Mouse (Mus musculus) granulocyte monocyte progenitor cell, adult 5-6 weeks (primary cell): ENCODE data around the gene Galm. TPM values are rescaled to one million over a fixed set of nuclear protein-coding genes. Genes with fewer than 3 reads are reported as not detected.
"Not testable (repeated sequence)": the region's sequence is repeated elsewhere in the genome, so short reads cannot be mapped to it uniquely, and the experiment has no call there.

Experiments
- ATAC-seq: replicated peaks from 2 replicates; pipeline ENCODE4 v1.8.0; 2016; ENCODE audit warnings: mild to moderate bottlenecking, moderate TSS enrichment, inconsistent platforms; ENCODE audit not compliant: poor library complexity, severe bottlenecking
- total RNA-seq, 2 experiments: library from RNA; stranded (forward) in 1 of 2; stranded (reverse) in 1 of 2; fragments of 200-712, 200-1000 nt in 1 of 2; fragments of >200 nt in 1 of 2; fragmentation: Nextera tagmentation in 1 of 2; gene quantifications; 2 replicates each; pipeline ENCODE4 v1.2.3; 2014 to 2017

The Galm gene
- total RNA-seq, 2 experiments from 2014 or later, result 4.0 to 12.2 TPM

GRCm38 (mm10) chr17:80193075-80193474 is 65.8 kb downstream of the Galm start:
- ATAC-seq, result peak; percentile 53; the same call in 1 of the 2 replicates

DNA sequence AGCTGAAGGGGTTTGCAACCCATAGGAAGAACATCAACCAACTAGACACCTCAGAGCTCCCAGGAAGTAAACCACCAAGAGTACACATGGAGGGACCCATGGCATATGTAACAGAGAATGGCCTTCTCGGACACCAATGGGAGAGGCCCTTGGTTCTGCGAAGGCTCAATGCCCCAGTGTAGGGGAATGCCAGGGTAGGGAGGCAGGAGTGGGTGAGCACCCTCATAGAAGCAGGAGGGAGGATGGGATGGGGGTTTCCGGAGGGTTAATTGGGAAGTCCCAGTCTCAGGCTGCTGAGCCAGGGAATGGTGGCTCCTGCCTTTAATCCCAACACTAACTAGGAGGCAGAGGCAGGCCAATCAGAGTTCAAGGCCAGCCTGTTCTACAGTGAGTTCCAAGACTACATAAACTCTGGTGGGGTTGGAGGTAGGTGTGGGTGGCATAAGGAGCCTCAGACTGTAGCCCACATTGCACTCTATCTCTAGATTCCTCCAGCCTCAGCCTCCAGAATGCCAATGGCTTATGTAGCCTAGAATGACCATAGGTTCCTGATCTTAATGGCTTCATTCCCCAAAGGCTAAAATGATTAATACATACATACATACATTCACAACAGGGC is 72.0 kb downstream of the Galm start:
- peak; percentile 22; the same call in 1 of the 2 replicates for ATAC-seq

GRCm38 (mm10) chr17:80205657-80206056 is 78.4 kb downstream of the Galm start:
- no peak for ATAC-seq

DNA sequence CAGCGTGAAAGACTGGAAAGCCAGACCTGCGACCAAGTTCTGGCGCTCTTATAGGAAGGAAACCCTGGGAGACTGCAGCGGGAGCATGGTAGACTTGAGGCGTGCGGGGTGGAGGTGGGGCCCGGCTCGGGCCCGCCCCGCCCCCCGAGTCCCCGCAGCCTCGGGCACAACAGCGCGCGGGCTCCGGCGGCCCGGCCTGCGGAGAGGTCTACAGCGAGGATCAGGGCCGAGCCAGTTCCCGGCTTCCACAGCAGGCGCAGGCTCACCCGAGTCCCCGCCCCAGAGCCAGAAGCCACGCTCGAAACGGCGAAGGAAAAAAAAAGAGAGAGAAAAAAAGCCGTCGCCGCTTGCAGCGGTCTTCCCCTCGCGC is 79.0 kb downstream of the Galm start:
- peak; percentile 24 for ATAC-seq

DNA sequence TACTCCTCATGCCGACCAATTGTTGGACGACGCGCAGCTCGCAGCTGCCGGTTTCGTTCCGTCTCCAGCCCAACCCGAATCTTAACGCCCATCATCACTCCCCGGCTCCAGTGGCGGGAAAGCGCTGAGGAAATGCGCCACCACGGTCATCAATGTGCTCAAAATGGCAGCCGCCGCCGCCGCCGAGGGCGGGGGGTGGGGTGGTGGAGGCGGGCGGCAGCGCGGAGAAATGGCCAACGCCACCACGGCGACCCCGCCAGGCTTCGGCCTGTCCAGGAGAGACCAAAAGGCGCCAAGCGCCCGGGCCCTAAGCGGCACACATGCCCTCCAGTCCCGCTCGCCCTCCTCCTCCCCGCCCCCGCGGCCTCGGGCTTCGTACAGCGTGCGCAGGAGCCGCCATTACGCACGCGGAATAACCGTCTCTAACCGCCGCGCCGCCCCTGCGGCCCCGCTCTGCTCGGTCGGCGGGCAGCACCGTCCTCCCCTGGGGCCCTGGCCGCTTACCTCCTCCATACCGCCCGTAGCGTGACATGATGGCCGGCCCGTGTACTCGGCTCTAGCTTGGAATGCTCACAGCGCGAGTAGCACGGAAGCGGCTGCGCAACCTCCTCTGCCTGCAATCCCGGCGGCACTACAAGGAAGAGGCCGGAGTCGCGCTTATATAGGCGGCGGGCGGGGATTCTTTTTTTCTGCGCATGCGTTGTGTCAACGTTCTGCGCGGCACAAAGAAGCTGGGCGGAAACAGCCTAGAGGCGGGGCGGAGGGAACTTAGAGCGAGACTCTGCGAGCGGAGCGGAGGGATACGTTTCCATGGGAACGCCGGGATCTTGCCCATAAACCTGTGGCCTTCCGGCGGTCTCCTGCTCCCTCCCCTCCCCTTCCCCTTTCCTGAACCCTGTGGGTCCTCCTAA is 79.7 kb downstream of the Galm start, which contains the start of the genes Srsf7 and Ttc39d:
Srsf7 (minus strand) TSS at position 637 of the 911 bp plus-strand sequence.
Ttc39d (plus strand) TSS at position 790 of the 911 bp plus-strand sequence.
- ATAC-seq, result peak; percentile 81

DNA sequence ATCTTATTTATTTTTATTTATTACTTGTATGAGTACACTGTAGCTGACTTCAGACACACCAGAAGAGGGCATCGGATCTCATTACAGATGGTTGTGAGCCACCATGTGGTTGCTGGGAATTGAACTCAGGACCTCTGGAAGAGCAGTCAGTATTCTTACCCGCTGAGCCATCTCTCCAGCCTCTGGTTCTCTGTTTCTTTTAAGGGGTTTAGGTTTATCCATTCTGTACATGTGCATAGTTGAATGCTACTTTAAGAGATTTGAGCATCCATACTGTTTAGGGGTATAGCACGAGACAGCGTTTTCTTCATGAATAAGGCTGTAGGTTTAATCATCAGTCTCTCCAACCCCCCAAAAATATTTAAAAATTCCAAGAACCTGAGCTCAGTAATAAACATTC is 86.7 kb downstream of the Galm start:
- not testable (repeated sequence) for ATAC-seq

- ATAC-seq, result no peak
These were observed 92.9 kb downstream of the Galm start for GRCm38 (mm10) chr17:80220131-80220530.

- no peak for ATAC-seq
These were observed 93.9 kb downstream of the Galm start for GRCm38 (mm10) chr17:80221202-80221601.

DNA sequence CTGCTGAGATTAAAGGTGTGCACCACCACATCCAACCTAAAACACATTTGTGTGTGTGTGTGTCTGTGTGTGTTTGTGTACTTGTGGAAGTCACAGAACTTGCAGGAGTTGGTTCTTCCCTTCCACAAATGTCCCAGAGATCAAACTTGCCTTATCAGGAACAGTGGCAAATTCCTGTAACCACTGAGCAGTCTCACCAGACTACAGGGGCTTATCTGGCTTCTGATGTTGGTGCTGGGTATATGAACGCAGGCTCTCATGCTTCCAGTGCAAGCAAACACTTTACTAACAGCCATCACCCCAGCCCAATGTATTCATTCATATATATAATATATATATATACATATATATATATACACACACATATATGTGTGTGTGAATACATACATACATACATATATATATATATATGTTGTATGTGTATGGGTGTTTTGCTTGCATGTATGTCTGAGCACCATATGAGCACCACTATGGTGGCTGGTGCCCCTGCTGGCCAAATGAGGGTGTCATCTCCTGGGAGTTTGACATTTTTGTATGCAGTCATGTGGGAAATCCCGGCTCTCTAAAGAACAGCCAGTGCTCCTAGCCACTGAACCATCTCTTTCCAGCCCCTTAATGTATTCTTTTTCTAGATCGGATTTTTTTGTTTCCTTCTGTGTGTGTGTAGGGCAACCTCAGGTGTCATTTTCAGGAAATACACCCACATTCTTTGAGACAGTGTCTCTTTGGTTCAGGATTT is 94.8 kb downstream of the Galm start:
- ATAC-seq, result peak; percentile 39; the same call in 1 of the 2 replicates

DNA sequence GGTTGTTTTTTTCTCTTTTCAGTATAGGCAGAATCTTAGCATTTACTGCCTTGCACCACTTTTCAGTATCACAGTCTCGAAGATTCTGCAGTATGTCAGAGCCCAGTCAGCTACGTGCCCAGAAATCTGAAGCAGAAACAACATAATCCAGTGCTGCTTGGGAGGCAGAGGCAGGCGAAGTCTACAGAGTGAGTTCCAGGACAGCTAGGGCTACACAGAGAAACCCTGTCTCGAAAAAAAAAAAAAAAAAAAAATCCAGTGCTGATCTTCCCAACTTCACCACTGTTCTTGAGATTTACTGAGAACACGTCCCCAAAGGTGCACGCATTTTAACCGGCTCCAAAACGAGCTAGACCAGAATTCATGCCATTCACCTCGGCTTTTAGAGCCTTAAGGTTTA is 96.6 kb downstream of the Galm start:
- peak; percentile 18; the same call in 1 of the 2 replicates for ATAC-seq

DNA sequence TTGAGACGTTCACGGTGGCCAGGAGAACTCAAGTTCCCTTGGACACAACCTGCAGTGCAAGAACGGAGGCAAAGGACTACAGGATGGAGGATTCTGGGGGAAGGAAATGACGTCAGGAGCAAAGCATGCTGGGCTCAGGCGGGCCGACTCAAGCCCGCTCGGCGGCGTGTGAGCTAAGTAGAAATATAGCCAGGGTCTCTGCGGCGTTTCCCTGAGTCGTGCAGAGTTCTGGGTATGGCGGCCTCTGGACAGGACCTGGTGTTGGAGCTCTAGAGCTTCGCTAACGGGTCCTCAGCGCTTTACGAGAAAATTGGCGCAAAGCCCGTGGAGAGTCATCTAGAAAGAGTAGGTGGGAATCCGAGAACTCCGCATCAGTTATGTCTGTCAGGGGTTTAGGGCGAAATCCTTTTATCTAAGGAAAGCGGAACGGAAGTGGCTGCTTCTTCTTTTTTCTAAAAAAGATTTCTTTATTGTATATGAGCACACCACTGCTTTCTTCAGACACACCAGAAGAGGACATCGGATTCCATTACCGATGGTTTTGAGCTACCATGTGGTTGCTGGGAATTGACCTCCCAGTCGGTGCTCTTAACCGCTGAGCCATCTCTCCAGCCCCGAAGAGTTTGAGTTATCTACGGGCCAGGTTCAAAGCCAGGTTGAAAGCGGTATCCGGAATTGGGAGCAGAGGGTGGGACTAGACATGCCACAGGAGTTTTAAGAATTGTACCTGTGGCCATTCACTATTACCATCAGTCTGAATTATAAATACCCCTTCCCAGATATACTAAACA is 97.2 kb downstream of the Galm start, which contains the start of gene Gemin6:
Gemin6 (plus strand) TSS at position 116 of the 791 bp plus-strand sequence.
- ATAC-seq, result peak; percentile 97

- ATAC-seq, result not testable (repeated sequence)
These were observed 97.9 kb downstream of the Galm start for GRCm38 (mm10) chr17:80225142-80225541.

GRCm38 (mm10) chr17:80229396-80229795 is 102.1 kb downstream of the Galm start:
- no peak for ATAC-seq

- ATAC-seq, result no peak
These were observed 106.6 kb downstream of the Galm start for GRCm38 (mm10) chr17:80233844-80234243.

- ATAC-seq, result no peak
These were observed 107.1 kb downstream of the Galm start for GRCm38 (mm10) chr17:80234376-80234775.

Other genes with a start within 250 kb of the Galm start
- 25.1 and 25.4 TPM in 2 replicates for gene Atl2, start 231.3 kb upstream of the Galm start, total RNA-seq (2014; fragmentation: Nextera tagmentation)
- 33.5 and 40.1 TPM in 2 replicates for gene Atl2, start 231.3 kb upstream of the Galm start, total RNA-seq (2017)
- gene Hnrnpll, start 65.1 kb upstream of the Galm start, total RNA-seq (2014; fragmentation: Nextera tagmentation), result 66.9 and 88.2 TPM in 2 replicates
- 61.4 and 71.8 TPM in 2 replicates for gene Hnrnpll, start 65.1 kb upstream of the Galm start, total RNA-seq (2017)
- gene Srsf7, start 79.8 kb downstream of the Galm start, total RNA-seq (2014; fragmentation: Nextera tagmentation), result 481 and 582 TPM in 2 replicates
- 445 and 565 TPM in 2 replicates for gene Srsf7, start 79.8 kb downstream of the Galm start, total RNA-seq (2017)
- gene Ttc39d, start 80.0 kb downstream of the Galm start, total RNA-seq (2014; fragmentation: Nextera tagmentation), result not detected in 2 replicates
- gene Ttc39d, start 80.0 kb downstream of the Galm start, total RNA-seq (2017), result not detected in 2 replicates
- gene Gemin6, start 97.0 kb downstream of the Galm start, total RNA-seq (2014; fragmentation: Nextera tagmentation), result 31.3 and 38.3 TPM in 2 replicates
- 37.7 and 41.0 TPM in 2 replicates for gene Gemin6, start 97.0 kb downstream of the Galm start, total RNA-seq (2017)
- gene Morn2, start 162.7 kb downstream of the Galm start, total RNA-seq (2014; fragmentation: Nextera tagmentation), result 20.9 and 22.7 TPM in 2 replicates
- gene Morn2, start 162.7 kb downstream of the Galm start, total RNA-seq (2017), result 2.9 and 8.1 TPM in 2 replicates
- 10.2 and 10.5 TPM in 2 replicates for gene Dhx57, start 163.0 kb downstream of the Galm start, total RNA-seq (2014; fragmentation: Nextera tagmentation)
- gene Dhx57, start 163.0 kb downstream of the Galm start, total RNA-seq (2017), result 11.4 and 11.7 TPM in 2 replicates
- 1.0 TPM in 1 of 2 replicates, not detected in the other for gene Arhgef33, start 179.9 kb downstream of the Galm start, total RNA-seq (2014; fragmentation: Nextera tagmentation)
- gene Arhgef33, start 179.9 kb downstream of the Galm start, total RNA-seq (2017), result 4.1 TPM in 1 of 2 replicates, not detected in the other
- not detected in 2 replicates for gene Gm10190, start 246.1 kb downstream of the Galm start, total RNA-seq (2014; fragmentation: Nextera tagmentation)
- gene Gm10190, start 246.1 kb downstream of the Galm start, total RNA-seq (2017), result not detected in 2 replicates